Mouse (Mus musculus): ENCODE data around the gene Serpinb2.

The Serpinb2 gene

DNA sequence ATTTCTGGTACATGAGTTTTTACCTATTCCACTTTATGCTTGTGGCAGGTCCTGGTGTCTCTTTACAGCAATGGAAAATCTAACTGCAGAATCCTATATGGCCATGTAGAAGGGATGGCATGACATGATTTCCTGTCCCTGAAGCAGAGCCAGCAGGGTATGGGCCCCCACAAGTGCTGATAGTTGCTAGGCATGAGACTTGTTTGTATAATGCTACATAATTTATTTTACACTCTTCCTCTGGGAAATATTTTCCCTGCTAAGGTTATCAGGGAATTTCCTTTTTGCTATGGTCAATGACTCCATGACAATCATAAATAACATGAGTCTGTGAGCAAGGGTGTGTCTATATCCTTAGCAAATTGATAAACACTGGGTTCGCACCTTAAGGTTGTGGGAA, 66.3 kb downstream of the Serpinb2 start:
- no peak for DNase-seq (ENCODE audit: extremely low read depth, insufficient read length, low spot score)

DNA sequence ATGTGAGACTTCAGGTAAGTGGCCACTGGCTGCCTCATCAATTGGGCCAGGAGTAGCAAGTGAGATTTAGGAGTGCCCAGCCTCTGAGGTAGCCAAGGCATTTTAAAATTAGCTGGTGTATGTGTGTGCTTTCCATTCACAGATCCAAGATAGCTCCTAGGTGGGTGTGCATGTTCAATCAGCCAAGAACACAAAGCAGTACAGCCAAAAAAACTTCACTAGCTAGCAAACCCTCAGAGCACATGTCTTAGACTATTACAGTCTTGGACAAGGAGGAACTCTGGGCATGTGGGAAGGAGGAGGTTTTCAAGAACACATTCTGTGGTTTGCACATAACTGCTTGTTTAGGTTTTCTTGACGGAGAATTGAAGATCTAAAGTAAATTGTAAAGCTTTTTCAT, 70.0 kb downstream of the Serpinb2 start:
- DNase-seq (ENCODE audit: extremely low read depth, insufficient read length, low spot score), result no peak

DNA sequence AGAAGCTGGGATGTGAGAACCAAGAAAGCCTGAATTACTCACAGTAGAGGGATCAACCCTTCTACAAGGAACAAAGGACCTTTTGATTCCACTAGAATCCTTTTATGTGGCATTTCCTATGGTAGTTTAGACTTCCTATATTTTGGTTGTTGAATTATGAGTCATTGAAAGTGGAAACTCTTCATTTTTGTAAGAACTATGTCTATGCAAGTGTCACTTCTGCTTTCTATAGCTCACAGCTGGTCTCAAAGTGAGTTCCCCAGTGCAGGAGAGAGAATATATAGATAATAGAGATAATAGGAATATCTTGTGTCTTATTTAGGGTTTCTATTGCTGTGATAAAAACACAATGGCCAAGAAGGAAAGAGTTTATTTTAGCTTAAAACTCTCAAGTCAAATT, 71.7 kb downstream of the Serpinb2 start:
- no peak for DNase-seq (ENCODE audit: extremely low read depth, insufficient read length, low spot score)

DNA sequence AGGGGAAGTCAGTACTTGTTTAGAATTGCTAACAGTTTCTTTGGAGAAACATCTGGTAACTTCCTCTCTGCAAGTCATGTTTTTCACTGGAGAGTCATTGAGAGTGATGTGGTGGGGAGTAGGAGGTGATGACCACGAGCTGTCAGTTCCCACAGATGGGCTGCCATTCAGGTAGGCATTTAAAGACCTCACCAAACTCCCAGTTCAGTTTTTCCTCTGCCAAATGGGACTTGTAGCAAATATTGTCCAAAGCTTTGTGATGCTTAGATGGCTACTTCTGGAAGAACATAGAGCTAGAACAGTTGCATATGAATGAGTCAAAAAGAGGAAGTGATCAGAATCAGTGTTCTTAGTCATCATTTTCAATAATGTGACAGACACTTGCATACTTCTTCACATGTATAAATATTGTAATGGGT, 72.7 kb downstream of the Serpinb2 start:
- DNase-seq (ENCODE audit: extremely low read depth, insufficient read length, low spot score), result no peak

DNA sequence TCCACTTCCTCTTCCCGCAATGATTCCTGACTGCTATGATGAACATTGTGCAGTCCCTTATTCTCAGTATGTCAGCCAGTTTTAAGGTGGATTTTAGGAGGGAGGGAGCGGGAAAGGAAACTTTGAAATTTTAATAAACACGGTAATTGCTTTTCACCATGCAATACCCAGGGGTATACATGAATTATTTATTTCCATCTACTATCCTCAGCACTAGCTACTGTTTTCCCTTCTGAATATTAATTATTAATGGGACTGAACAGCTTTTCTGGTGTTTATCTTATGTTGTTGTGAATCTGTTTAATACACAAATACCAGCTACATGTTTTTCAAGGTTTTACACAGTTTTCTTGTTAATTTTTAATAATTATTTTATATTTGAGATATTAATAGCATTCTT, 73.7 kb downstream of the Serpinb2 start:
- no peak for DNase-seq (ENCODE audit: extremely low read depth, insufficient read length, low spot score)

All from 3134 (cell line).